Comparison of ENCODE assay signal across 8 mouse cellular contexts in genomic region chr11:96977606-96978400, GRCm38 (mm10). TPM values are rescaled to one million over a fixed set of nuclear protein-coding genes. Genes with fewer than 3 reads are reported as not detected.
DNase-seq lines count a peak whose midpoint lies in the region; ATAC-seq and TF ChIP-seq lines count a peak whose summit lies in the region.

No protein-coding gene starts in this region.

- H3K9ac ChIP-seq in kidney, embryonic 14.5 days (ENCODE audit: low read depth, low read length) = peak overlapping the region; percentile 97
- peak overlapping the region; percentile 91 for H3K9ac ChIP-seq in limb, embryonic 15.5 days

- WGBS in kidney, embryonic 14.5 days = 0% methylated on average over 44 of the region's 45 CpGs
- WGBS in limb, embryonic 15.5 days = under 1% methylated on average over 45 of the region's 45 CpGs

- no peak for TF ChIP-seq POLR2A in bone marrow macrophage, adult 2 months (IDR thresholded peaks at IDR 0.05; ENCODE audit: borderline replicate concordance, low read depth, low read length)
- peak; percentile 93 for TF ChIP-seq POLR2A in embryonic fibroblast, embryonic 13.5 days (IDR thresholded peaks at IDR 0.05; ENCODE audit: low read depth, low read length)

- peak overlapping the region; percentile 83 for H3K4me2 ChIP-seq in kidney, embryonic 14.5 days (replicated peaks; ENCODE audit: low read depth, low read length)
- H3K4me2 ChIP-seq in limb, embryonic 15.5 days = peak overlapping the region; percentile 83

- peak overlapping the region; percentile 98 for H3K4me3 ChIP-seq in bone marrow macrophage, adult 2 months (ENCODE audit: insufficient read depth, low read length)
- H3K4me3 ChIP-seq in embryonic fibroblast, embryonic 13.5 days (ENCODE audit: insufficient read depth, low read length) = peak overlapping the region; percentile 86
- H3K4me3 ChIP-seq in kidney, embryonic 14.5 days (ENCODE audit: low read length) = peak overlapping the region; percentile 78
- H3K4me3 ChIP-seq in limb, embryonic 15.5 days = peak overlapping the region; percentile 90

- no peaks in the 10 kb centered on the region for H3K27me3 ChIP-seq in kidney, embryonic 14.5 days (ENCODE audit: control insufficient read depth, insufficient read depth, low read length)
- no peaks in the 10 kb centered on the region for H3K27me3 ChIP-seq in limb, embryonic 15.5 days

- DNase-seq in B cell, adult 2 months = peak; percentile 96
- peak; percentile 100 for DNase-seq in heart, adult 9 months (ENCODE audit: low spot score in 2 of 2)
- DNase-seq in monocyte, adult 2 months (ENCODE audit: low read depth in 1 of 2, low spot score in 2 of 2) = peak; percentile 97 to 99
- peak; percentile 98 to 99 for DNase-seq in spleen, postnatal 36 days (ENCODE audit: low spot score in 2 of 2)

- H3K4me1 ChIP-seq in bone marrow macrophage, adult 2 months (ENCODE audit: control insufficient read depth, insufficient read depth, low read length) = peaks cover 38% of the 10 kb centered on the region
- peaks cover 16% of the 10 kb centered on the region for H3K4me1 ChIP-seq in embryonic fibroblast, embryonic 13.5 days (ENCODE audit: control insufficient read depth, insufficient read depth, low read length)
- peaks cover 18% of the 10 kb centered on the region for H3K4me1 ChIP-seq in kidney, embryonic 14.5 days (ENCODE audit: control insufficient read depth, insufficient read depth, low read length)
- peaks cover 35% of the 10 kb centered on the region for H3K4me1 ChIP-seq in limb, embryonic 15.5 days

- no peak for TF ChIP-seq CTCF in bone marrow macrophage, adult 2 months (IDR thresholded peaks at IDR 0.05; ENCODE audit: low read depth, low read length)
- no peak for TF ChIP-seq CTCF in embryonic fibroblast, embryonic 13.5 days (IDR thresholded peaks at IDR 0.05; ENCODE audit: borderline replicate concordance, insufficient read depth, low read length)

- H3K36me3 ChIP-seq in kidney, embryonic 14.5 days (ENCODE audit: control insufficient read depth, insufficient read depth, low read length) = no peaks in the 10 kb centered on the region
- no peaks in the 10 kb centered on the region for H3K36me3 ChIP-seq in limb, embryonic 15.5 days

- peak; percentile 97 for ATAC-seq in kidney, embryonic 14.5 days (ENCODE audit: low FRiP score, low TSS enrichment)
- peak; percentile 97 for ATAC-seq in limb, embryonic 15.5 days (ENCODE audit: insufficient number of reproducible peaks, low FRiP score, low TSS enrichment, low read depth)

- H3K27ac ChIP-seq in bone marrow macrophage, adult 2 months (ENCODE audit: insufficient read depth, low read depth, low read length) = peak overlapping the region; percentile 83
- H3K27ac ChIP-seq in embryonic fibroblast, embryonic 13.5 days (ENCODE audit: insufficient read depth, low read length) = peak overlapping the region; percentile 73
- peak overlapping the region; percentile 94 for H3K27ac ChIP-seq in kidney, embryonic 14.5 days (ENCODE audit: low read depth, low read length)
- peak overlapping the region; percentile 94 for H3K27ac ChIP-seq in limb, embryonic 15.5 days

- no peaks in the 10 kb centered on the region for H3K9me3 ChIP-seq in kidney, embryonic 14.5 days (ENCODE audit: control insufficient read depth, low read length)
- no peaks in the 10 kb centered on the region for H3K9me3 ChIP-seq in limb, embryonic 15.5 days

RNA-seq across cellular contexts. Expression of gene Sp2, which starts 5.0 kb away (rescaled TPM):
- 18.1 and 22.3 TPM in 2 replicates for polyA plus RNA-seq in bone marrow macrophage, adult 2 months (2012; ENCODE audit: insufficient read depth, insufficient read length, missing spikeins)
- polyA plus RNA-seq in embryonic fibroblast, embryonic 13.5 days (2011; ENCODE audit: insufficient read length, low read depth, missing spikeins) = 11.9 and 12.3 TPM in 2 replicates
- polyA plus RNA-seq in kidney, embryonic 14.5 days (2014; fragmentation: Nextera tagmentation; extraction: Ambion mirVana) = 13.3 and 23.9 TPM in 2 replicates
- 15.1 and 16.8 TPM in 2 replicates for polyA plus RNA-seq in limb, embryonic 15.5 days (2015; fragmentation: Nextera tagmentation; extraction: Ambion mirVana)

RNA-seq across cellular contexts. Expression of gene Pnpo, which starts 34.0 kb away (rescaled TPM):
- polyA plus RNA-seq in bone marrow macrophage, adult 2 months (2012; ENCODE audit: insufficient read depth, insufficient read length, missing spikeins) = 17.5 and 18.1 TPM in 2 replicates
- polyA plus RNA-seq in embryonic fibroblast, embryonic 13.5 days (2011; ENCODE audit: insufficient read length, low read depth, missing spikeins) = 6.8 and 8.3 TPM in 2 replicates
- polyA plus RNA-seq in kidney, embryonic 14.5 days (2014; fragmentation: Nextera tagmentation; extraction: Ambion mirVana) = 17.3 and 28.0 TPM in 2 replicates
- polyA plus RNA-seq in limb, embryonic 15.5 days (2015; fragmentation: Nextera tagmentation; extraction: Ambion mirVana) = 33.6 and 37.6 TPM in 2 replicates

RNA-seq across cellular contexts. Expression of gene Sp6, which starts 35.4 kb away (rescaled TPM):
- polyA plus RNA-seq in bone marrow macrophage, adult 2 months (2012; ENCODE audit: insufficient read depth, insufficient read length, missing spikeins) = 0.31 and 0.37 TPM in 2 replicates
- 0.33 and 0.35 TPM in 2 replicates for polyA plus RNA-seq in embryonic fibroblast, embryonic 13.5 days (2011; ENCODE audit: insufficient read length, low read depth, missing spikeins)
- polyA plus RNA-seq in kidney, embryonic 14.5 days (2014; fragmentation: Nextera tagmentation; extraction: Ambion mirVana) = 0.57 and 0.60 TPM in 2 replicates
- polyA plus RNA-seq in limb, embryonic 15.5 days (2015; fragmentation: Nextera tagmentation; extraction: Ambion mirVana) = 27.1 and 30.4 TPM in 2 replicates

RNA-seq across cellular contexts. Expression of gene Prr15l, which starts 49.9 kb away (rescaled TPM):
- polyA plus RNA-seq in bone marrow macrophage, adult 2 months (2012; ENCODE audit: insufficient read depth, insufficient read length, missing spikeins) = not detected in 2 replicates
- not detected in 2 replicates for polyA plus RNA-seq in embryonic fibroblast, embryonic 13.5 days (2011; ENCODE audit: insufficient read length, low read depth, missing spikeins)
- 33.7 and 36.3 TPM in 2 replicates for polyA plus RNA-seq in kidney, embryonic 14.5 days (2014; fragmentation: Nextera tagmentation; extraction: Ambion mirVana)
- polyA plus RNA-seq in limb, embryonic 15.5 days (2015; fragmentation: Nextera tagmentation; extraction: Ambion mirVana) = 3.4 and 3.6 TPM in 2 replicates

RNA-seq across cellular contexts. Expression of gene Scrn2, which starts 51.9 kb away (rescaled TPM):
- polyA plus RNA-seq in bone marrow macrophage, adult 2 months (2012; ENCODE audit: insufficient read depth, insufficient read length, missing spikeins) = 1.5 and 2.2 TPM in 2 replicates
- 6.9 and 9.7 TPM in 2 replicates for polyA plus RNA-seq in embryonic fibroblast, embryonic 13.5 days (2011; ENCODE audit: insufficient read length, low read depth, missing spikeins)
- 24.4 and 29.9 TPM in 2 replicates for polyA plus RNA-seq in kidney, embryonic 14.5 days (2014; fragmentation: Nextera tagmentation; extraction: Ambion mirVana)
- 22.7 and 23.8 TPM in 2 replicates for polyA plus RNA-seq in limb, embryonic 15.5 days (2015; fragmentation: Nextera tagmentation; extraction: Ambion mirVana)

Comparison
In these comparisons a context has a peak if more than half of its experiments do, and no peak if none do; other contexts are left out.
1. Peak in every context shown above with its lines: DNase-seq, ATAC-seq, H3K4me3 ChIP-seq and H3K27ac ChIP-seq.
2. RNA of gene Sp6, which starts 35.4 kb away (polyA plus RNA-seq): 27.1 to 30.4 TPM in limb, embryonic 15.5 days; 0.57 to 0.60 TPM in kidney, embryonic 14.5 days, 0.33 to 0.35 TPM in embryonic fibroblast, embryonic 13.5 days and 0.31 to 0.37 TPM in bone marrow macrophage, adult 2 months; every median in the first group is over 10 times any median in the second.